Mouse (Mus musculus) forebrain, embryonic 11.5 days (tissue): ENCODE results near the gene Hook2. TPM values are rescaled to one million over a fixed set of nuclear protein-coding genes. Genes with fewer than 3 reads are reported as not detected.
A peak's percentile ranks its signal among the peaks of the same experiment; 100 is the strongest.

Experiments
- ATAC-seq: fragments of 200-750 bp; cut with Nextera tagmentation; replicated peaks from 2 replicates; pipeline ENCODE4 v1.8.0; 2017; ENCODE audit warnings: moderate TSS enrichment; ENCODE audit not compliant: low FRiP score
- DNase-seq: peaks from one replicate; pipeline ENCODE4 v3.0.0-alpha.2; 2017; ENCODE audit warnings: low spot score
- H3K27ac ChIP-seq: fragments of 300-500 bp; sonication (generic); 2 replicates; pipeline ENCODE4 v1.5.1; 2014; ENCODE audit warnings: low read depth, low read length
- H3K27me3 ChIP-seq: fragments of 300-500 bp; sonication (generic); 2 replicates; pipeline ENCODE4 v1.6.1; 2014; ENCODE audit warnings: mild to moderate bottlenecking, low read length, mixed read lengths; ENCODE audit not compliant: control insufficient read depth, insufficient read depth
- H3K36me3 ChIP-seq: fragments of 300-500 bp; sonication (generic); 2 replicates; pipeline ENCODE4 v1.6.1; 2014; ENCODE audit warnings: mild to moderate bottlenecking, low read length, moderate library complexity, mixed read lengths; ENCODE audit not compliant: control insufficient read depth, insufficient read depth
- H3K4me1 ChIP-seq: fragments of 300-500 bp; sonication (generic); replicated peaks from 2 replicates; pipeline ENCODE4 v1.6.1; 2014; ENCODE audit warnings: low read length, mixed read lengths; ENCODE audit not compliant: control insufficient read depth, insufficient read depth
- H3K4me2 ChIP-seq: fragments of 300-500 bp; sonication (generic); 2 replicates; pipeline ENCODE4 v1.6.1; 2014; ENCODE audit warnings: low read depth, mild to moderate bottlenecking, low read length, moderate library complexity, mixed read lengths; ENCODE audit not compliant: severe bottlenecking
- H3K4me3 ChIP-seq: fragments of 300-500 bp; sonication (generic); 2 replicates; pipeline ENCODE4 v1.5.1; 2014; ENCODE audit warnings: low read depth, low read length
- H3K9ac ChIP-seq: fragments of 300-500 bp; sonication (generic); 2 replicates; pipeline ENCODE4 v1.6.1; 2014; ENCODE audit warnings: low read length
- H3K9me3 ChIP-seq: fragments of 300-500 bp; sonication (generic); 2 replicates; pipeline ENCODE4 v1.6.1; 2016; ENCODE audit warnings: low read length, mixed read lengths; ENCODE audit not compliant: control insufficient read depth
- WGBS: fragments of 180-500 bp; shearing (Covaris S2); extraction: QIAGEN DNeasy Blood & Tissue Kit; methylation state at CpG from one replicate; pipeline ENCODE4 v1.1.7; 2014; 5-methylcytosine and 5-hydroxymethylcytosine counted together
- polyA plus RNA-seq: library from polyadenylated mRNA; unstranded; fragments of >200 nt; fragmentation: Nextera tagmentation; extraction: Ambion mirVana; gene quantifications from 2 replicates; pipeline ENCODE4 v1.2.1, GENCODE M21; 2014

Hook2 gene
- polyA plus RNA-seq, 1 experiment from 2014 or later = 14.8 TPM

GRCm38 (mm10) chr8:85007686-85008085 lies 17.3 kb downstream of the Hook2 start:
- DNase-seq (no peak), ATAC-seq (no peak)
- no peak overlapping the region for H3K27ac ChIP-seq
- H3K9ac ChIP-seq = no peak overlapping the region
- H3K4me1 ChIP-seq = no peaks in the 10 kb centered on the region
- no peaks in the 10 kb centered on the region for H3K36me3 ChIP-seq
- no peaks in the 10 kb centered on the region for H3K9me3 ChIP-seq
- 26% methylated on average over 25 of the region's 25 CpGs for WGBS
- peaks cover 16% of the 10 kb centered on the region for H3K27me3 ChIP-seq
- H3K4me2 ChIP-seq = no peak overlapping the region
- no peak overlapping the region for H3K4me3 ChIP-seq

GRCm38 (mm10) chr8:85011242-85011641 lies 20.8 kb downstream of the Hook2 start:
- Histone ChIP-seq H3K4me3 (no peak overlapping the region), H3K4me2 (no peak overlapping the region), H3K27ac (no peak overlapping the region), H3K27me3 (peaks cover 16% of the 10 kb centered on the region), H3K9me3 (no peaks in the 10 kb centered on the region), H3K9ac (no peak overlapping the region), H3K36me3 (no peaks in the 10 kb centered on the region), H3K4me1 (0 out of 2 replicates have a peak, but pooled peaks cover 1% of the 10 kb centered on the region)
- 15% methylated on average over 28 of the region's 28 CpGs for WGBS
- DNase-seq (no peak), ATAC-seq (no peak)

GRCm38 (mm10) chr8:85013230-85013840 lies 22.9 kb downstream of the Hook2 start:
- Histone ChIP-seq H3K36me3 (no peaks in the 10 kb centered on the region; the same call in 1 of the 2 replicates), H3K4me1 (0 out of 2 replicates have a peak, but pooled peaks cover 1% of the 10 kb centered on the region), H3K27ac (no peak overlapping the region), H3K27me3 (peaks cover 16% of the 10 kb centered on the region), H3K4me3 (peak overlapping the region; percentile 22), H3K9ac (peak overlapping the region; percentile 46; the same call in 1 of the 2 replicates), H3K9me3 (no peaks in the 10 kb centered on the region), H3K4me2 (peak overlapping the region; percentile 64)
- WGBS = 7% methylated on average over 25 of the region's 26 CpGs
- ATAC-seq (peak; percentile 56; the same call in 1 of the 2 replicates), DNase-seq (peak; percentile 88)

GRCm38 (mm10) chr8:85014431-85014830 lies 24.0 kb downstream of the Hook2 start, which contains the start of gene Best2:
Gene Best2 (minus strand): TSS chr8:85014531.
- Histone ChIP-seq H3K4me3 (peak within 1 kb of the TSS; percentile 22), H3K9me3 (no peaks in the 10 kb centered on the region), H3K27ac (no peak within 1 kb of the TSS), H3K4me2 (peak within 1 kb of the TSS; percentile 64), H3K27me3 (peaks cover 16% of the 10 kb centered on the region), H3K4me1 (0 out of 2 replicates have a peak, but pooled peaks cover 1% of the 10 kb centered on the region), H3K36me3 (peaks cover 2% of the 10 kb centered on the region; the same call in 1 of the 2 replicates), H3K9ac (peak within 1 kb of the TSS; percentile 46; the same call in 1 of the 2 replicates)
- WGBS = 53% methylated on average over 2 of the region's 2 CpGs
- ATAC-seq (no peak), DNase-seq (no peak)

- no peak overlapping the region for H3K4me2 ChIP-seq
- no peak for ATAC-seq
- 70% methylated on average over 10 of the region's 10 CpGs for WGBS
Measured at GRCm38 (mm10) chr8:85016724-85017123, 26.3 kb downstream of the Hook2 start.

GRCm38 (mm10) chr8:85017209-85017608 lies 26.8 kb downstream of the Hook2 start:
- H3K9me3 ChIP-seq = no peaks in the 10 kb centered on the region
- no peak overlapping the region for H3K4me3 ChIP-seq
- DNase-seq (no peak), ATAC-seq (no peak)
- no peak overlapping the region for H3K9ac ChIP-seq
- H3K27ac ChIP-seq = no peak overlapping the region
- peaks cover 2% of the 10 kb centered on the region; the same call in 1 of the 2 replicates for H3K36me3 ChIP-seq
- H3K27me3 ChIP-seq = peaks cover 3% of the 10 kb centered on the region; the same call in 1 of the 2 replicates
- WGBS = 22% methylated on average over 5 of the region's 5 CpGs
- 0 out of 2 replicates have a peak, but pooled peaks cover 1% of the 10 kb centered on the region for H3K4me1 ChIP-seq
- H3K4me2 ChIP-seq = no peak overlapping the region

More at GRCm38 (mm10) chr8:85016724-85017123, 26.3 kb downstream of the Hook2 start:
- Histone ChIP-seq H3K4me1 (0 out of 2 replicates have a peak, but pooled peaks cover 1% of the 10 kb centered on the region), H3K27ac (no peak overlapping the region), H3K36me3 (peaks cover 2% of the 10 kb centered on the region; the same call in 1 of the 2 replicates), H3K9me3 (no peaks in the 10 kb centered on the region), H3K27me3 (peaks cover 4% of the 10 kb centered on the region; the same call in 1 of the 2 replicates), H3K9ac (no peak overlapping the region), H3K4me3 (no peak overlapping the region)
- DNase-seq = no peak

GRCm38 (mm10) chr8:85021514-85022055 lies 31.2 kb downstream of the Hook2 start:
- DNase-seq (peak; percentile 32), ATAC-seq (no peak)
- 97% methylated on average over 3 of the region's 3 CpGs for WGBS
- Histone ChIP-seq H3K4me1 (peaks cover 9% of the 10 kb centered on the region), H3K9me3 (no peaks in the 10 kb centered on the region), H3K27me3 (no peaks in the 10 kb centered on the region), H3K36me3 (peaks cover 7% of the 10 kb centered on the region; the same call in 1 of the 2 replicates), H3K4me2 (no peak overlapping the region), H3K27ac (no peak overlapping the region), H3K4me3 (no peak overlapping the region), H3K9ac (no peak overlapping the region)

- no peak overlapping the region for H3K27ac ChIP-seq
- no peak overlapping the region; the same call in 1 of the 2 replicates for H3K4me3 ChIP-seq
- no peaks in the 10 kb centered on the region for H3K27me3 ChIP-seq
- ATAC-seq (no peak), DNase-seq (peak; percentile 47)
- H3K36me3 ChIP-seq = peaks cover 7% of the 10 kb centered on the region; the same call in 1 of the 2 replicates
- H3K9ac ChIP-seq = no peak overlapping the region
- 99% methylated on average over 3 of the region's 3 CpGs for WGBS
- no peaks in the 10 kb centered on the region for H3K9me3 ChIP-seq
- H3K4me2 ChIP-seq = peak overlapping the region; percentile 6; the same call in 1 of the 2 replicates
- H3K4me1 ChIP-seq = peaks cover 18% of the 10 kb centered on the region
Measured at GRCm38 (mm10) chr8:85023846-85024245, 33.4 kb downstream of the Hook2 start.
